Mouse (Mus musculus) thymus, adult 2 months (tissue): ENCODE measurements around the gene P2rx4. TPM values are rescaled to one million over a fixed set of nuclear protein-coding genes. Genes with fewer than 3 reads are reported as not detected.

ENCODE experiments used
- DNase-seq: peaks from one replicate; pipeline ENCODE4 v3.0.0; 2021
- H3K27ac ChIP-seq: fragments of 200-500 bp; 2 replicates; pipeline ENCODE4 v1.5.1; 2012; ENCODE audit warnings: low read length, control low read depth; ENCODE audit not compliant: control insufficient read depth, insufficient read depth
- H3K27me3 ChIP-seq: fragments of 200-500 bp; 2 replicates; pipeline ENCODE4 v1.6.1; 2012; ENCODE audit warnings: mild to moderate bottlenecking, low read length, moderate library complexity, mixed read lengths; ENCODE audit not compliant: control insufficient read depth, insufficient read depth
- H3K36me3 ChIP-seq: fragments of 200-500 bp; 2 replicates; pipeline ENCODE4 v1.6.1; 2012; ENCODE audit warnings: mild to moderate bottlenecking, low read length, moderate library complexity; ENCODE audit not compliant: control insufficient read depth, insufficient read depth
- H3K4me1 ChIP-seq: fragments of 200-500 bp; replicated peaks from 2 replicates; pipeline ENCODE4 v1.6.1; 2012; ENCODE audit warnings: low read length; ENCODE audit not compliant: control insufficient read depth, insufficient read depth
- H3K4me3 ChIP-seq: fragments of 200-500 bp; 2 replicates; pipeline ENCODE4 v1.5.1; 2012; ENCODE audit warnings: mild to moderate bottlenecking, low read length, control low read depth, moderate library complexity; ENCODE audit not compliant: control insufficient read depth, insufficient read depth
- CTCF ChIP-seq: fragments of 200-500 bp; IDR thresholded peaks from 2 replicates; pipeline ENCODE4 v1.5.1; 2012; ENCODE audit warnings: mild to moderate bottlenecking, control low read depth, low read length, moderate library complexity, borderline replicate concordance; ENCODE audit not compliant: control insufficient read depth, poor library complexity, insufficient read depth; ENCODE audit errors: extremely low read depth
- POLR2A ChIP-seq: fragments of 200-500 bp; IDR thresholded peaks from 2 replicates; pipeline ENCODE4 v1.6.1; 2012; ENCODE audit warnings: mild to moderate bottlenecking, low read length, control low read depth, moderate library complexity; ENCODE audit not compliant: control insufficient read depth, poor library complexity, insufficient read depth; ENCODE audit errors: extremely low read depth
- WGBS: fragments of 180-500 bp; shearing (Covaris S2); methylation state at CpG from one replicate; pipeline ENCODE4 v1.1.7; 2018; 5-methylcytosine and 5-hydroxymethylcytosine counted together
- polyA plus RNA-seq: library from polyadenylated mRNA; depleted of rRNA; stranded (reverse); fragments of >200 nt; gene quantifications from 2 replicates; pipeline ENCODE4 v1.2.3, GENCODE M21; 2012

Gene P2rx4
- polyA plus RNA-seq, 1 experiment, result 51.4 TPM

- Histone ChIP-seq H3K27me3 (no peaks in the 10 kb centered on the region), H3K27ac (no peak overlapping the region), H3K4me1 (peaks cover 11% of the 10 kb centered on the region), H3K36me3 (no peaks in the 10 kb centered on the region), H3K4me3 (no peak overlapping the region)
- WGBS, result 94% methylated on average over 13 of the region's 13 CpGs
- DNase-seq, result no peak
- TF ChIP-seq CTCF, result no peak
- no peak for TF ChIP-seq POLR2A
Measured at GRCm38 (mm10) chr5:122693431-122694207, 13.7 kb upstream of the P2rx4 start.

- Histone ChIP-seq H3K4me1 (peaks cover 19% of the 10 kb centered on the region), H3K27me3 (no peaks in the 10 kb centered on the region), H3K27ac (no peak overlapping the region), H3K4me3 (no peak overlapping the region), H3K36me3 (no peaks in the 10 kb centered on the region)
- WGBS, result 95% methylated on average over 8 of the region's 8 CpGs
- TF ChIP-seq CTCF, result no peak
- TF ChIP-seq POLR2A, result no peak
- no peak for DNase-seq
Measured at GRCm38 (mm10) chr5:122695516-122695915, 11.8 kb upstream of the P2rx4 start.

GRCm38 (mm10) chr5:122698041-122698700 is 9.2 kb upstream of the P2rx4 start:
- 19% methylated on average over 10 of the region's 10 CpGs for WGBS
- Histone ChIP-seq H3K4me1 (peaks cover 19% of the 10 kb centered on the region), H3K27me3 (no peaks in the 10 kb centered on the region), H3K27ac (peak overlapping the region; percentile 34), H3K4me3 (no peak overlapping the region), H3K36me3 (no peaks in the 10 kb centered on the region)
- no peak for TF ChIP-seq CTCF
- no peak for TF ChIP-seq POLR2A
- peak; percentile 38 for DNase-seq

GRCm38 (mm10) chr5:122698701-122699060 is 8.7 kb upstream of the P2rx4 start:
- Histone ChIP-seq H3K36me3 (no peaks in the 10 kb centered on the region), H3K27ac (peak overlapping the region; percentile 34), H3K4me1 (peaks cover 19% of the 10 kb centered on the region), H3K4me3 (no peak overlapping the region), H3K27me3 (no peaks in the 10 kb centered on the region)
- no peak for DNase-seq
- 50% methylated on average over 9 of the region's 9 CpGs for WGBS
- TF ChIP-seq POLR2A, result no peak
- no peak for TF ChIP-seq CTCF

- no peak for DNase-seq
- Histone ChIP-seq H3K36me3 (no peaks in the 10 kb centered on the region), H3K4me3 (no peak overlapping the region), H3K27me3 (no peaks in the 10 kb centered on the region), H3K27ac (no peak overlapping the region), H3K4me1 (peaks cover 19% of the 10 kb centered on the region)
- TF ChIP-seq POLR2A, result no peak
- TF ChIP-seq CTCF, result no peak
- 91% methylated on average over 12 of the region's 12 CpGs for WGBS
Measured at GRCm38 (mm10) chr5:122700109-122700836, 7.1 kb upstream of the P2rx4 start.

DNA sequence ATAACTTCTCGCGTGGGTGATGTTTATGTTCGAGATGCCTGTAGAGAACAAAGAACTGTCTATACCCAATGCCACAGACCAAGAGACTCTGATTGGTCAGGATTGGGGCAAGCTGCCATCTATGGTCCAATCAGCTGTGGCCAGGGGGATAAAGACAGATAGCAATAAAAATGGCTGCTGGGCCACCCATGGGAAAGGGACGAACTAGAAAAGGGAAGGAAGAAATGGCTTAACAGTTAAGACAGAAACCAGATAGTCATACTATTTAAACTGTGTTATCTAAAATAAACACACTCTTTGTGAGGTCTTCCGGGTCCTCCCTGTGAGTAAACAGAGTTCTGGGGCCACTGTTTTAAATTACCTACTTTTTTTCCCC is 6.5 kb upstream of the P2rx4 start:
- 81% methylated on average over 5 of the region's 5 CpGs for WGBS
- peaks cover 19% of the 10 kb centered on the region for H3K4me1 ChIP-seq
- no peaks in the 10 kb centered on the region for H3K36me3 ChIP-seq
- no peaks in the 10 kb centered on the region for H3K27me3 ChIP-seq
- H3K27ac ChIP-seq, result no peak overlapping the region
- TF ChIP-seq CTCF, result no peak
- TF ChIP-seq POLR2A, result no peak
- DNase-seq, result no peak
- H3K4me3 ChIP-seq, result no peak overlapping the region
